Mouse (Mus musculus) lung, adult 2 months (tissue): Measurements from ENCODE around the gene Guca2b.

Experiments
- CTCF ChIP-seq: fragments of 200-500 bp; IDR thresholded peaks from 2 replicates; pipeline ENCODE4 v1.5.1; 2011; ENCODE audit warnings: mild to moderate bottlenecking, low read length, control low read depth; ENCODE audit not compliant: insufficient read depth
- POLR2A ChIP-seq: fragments of 200-500 bp; IDR thresholded peaks from 2 replicates; pipeline ENCODE4 v1.6.1; 2011; ENCODE audit warnings: low read depth, mild to moderate bottlenecking, control low read depth, low read length, borderline replicate concordance; ENCODE audit errors: extremely low read depth

DNA sequence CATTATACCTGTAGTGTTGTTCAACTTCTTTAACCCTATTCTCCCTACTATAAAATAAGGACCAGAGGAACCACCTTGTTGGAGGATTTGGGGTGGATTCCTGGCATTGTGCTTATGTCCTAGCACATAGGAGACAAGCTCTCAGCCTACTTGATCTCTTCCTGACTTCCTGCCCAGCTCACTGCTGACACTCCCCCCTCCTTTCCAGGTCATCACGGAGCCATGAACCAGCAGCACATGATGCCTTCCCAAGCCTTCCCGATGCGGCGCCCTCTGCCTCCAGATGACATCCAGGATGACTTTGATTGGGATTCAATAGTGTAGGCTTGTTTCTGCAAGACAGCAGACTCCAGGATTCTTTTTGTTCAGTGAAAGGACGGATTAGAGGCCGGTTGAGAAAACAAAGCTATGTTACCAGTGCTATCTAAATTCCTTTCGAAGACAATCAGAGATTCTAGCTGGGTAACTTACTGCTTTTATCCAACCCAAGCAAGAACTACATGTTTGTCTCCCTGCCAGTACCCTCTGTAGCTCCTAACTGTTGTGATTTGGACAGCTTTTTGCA is 32.6 kb downstream of the Guca2b start:
- TF ChIP-seq CTCF (no peak), POLR2A (no peak)
